Mouse (Mus musculus) CH12.LX (cell line): ENCODE results near the gene Cul4b. TPM values are rescaled to one million over a fixed set of nuclear protein-coding genes. Genes with fewer than 3 reads are reported as not detected.
"Not testable (repeated sequence)": the region's sequence is repeated elsewhere in the genome, so short reads cannot be mapped to it uniquely, and the experiment has no call there.

Experiments
- DNase-seq: peaks from one replicate; pipeline ENCODE4 v3.0.0-alpha.2; 2013; ENCODE audit errors: extremely low read depth
- H3K27ac ChIP-seq: 2 replicates; pipeline ENCODE4 v1.5.1; 2012; ENCODE audit warnings: low read depth, mild to moderate bottlenecking, control low read depth, moderate library complexity; ENCODE audit not compliant: insufficient read depth
- H3K27me3 ChIP-seq: replicated peaks from 2 replicates; pipeline ENCODE3; 2012; ENCODE audit warnings: inconsistent platforms
- H3K36me3 ChIP-seq, 2 experiments: replicated peaks in 1 of 2; 2 replicates each; pipeline versions ENCODE3 to v1.6.1; 2012; ENCODE audit warnings: inconsistent platforms in 1 of 2, low read length in 1 of 2, mild to moderate bottlenecking in 1 of 2, mixed read lengths in 1 of 2, moderate library complexity in 1 of 2; ENCODE audit not compliant: control insufficient read depth in 1 of 2, insufficient read depth in 1 of 2
- H3K4me1 ChIP-seq, 2 experiments: 2 replicates each; pipeline ENCODE4 v1.6.1; 2012; ENCODE audit warnings: inconsistent platforms in 1 of 2, moderate library complexity in 1 of 2; ENCODE audit not compliant: insufficient read depth in 2 of 2, control insufficient read depth in 1 of 2
- H3K4me2 ChIP-seq: 2 replicates; pipeline ENCODE4 v1.6.1; 2012; ENCODE audit warnings: low read depth, mild to moderate bottlenecking, control low read depth; ENCODE audit not compliant: poor library complexity, insufficient read depth, severe bottlenecking
- H3K4me3 ChIP-seq, 3 experiments: fragments of 150-350 bp in 1 of 3; sonication (generic) in 1 of 3; replicated peaks in 1 of 3; 2 replicates each; pipeline versions ENCODE3 to v1.5.1; 2011 to 2012; ENCODE audit warnings: low read depth in 2 of 3, low read length in 2 of 3, mild to moderate bottlenecking in 2 of 3, moderate library complexity in 2 of 3, control low read depth in 1 of 3, improper control_type of control experiment in 1 of 3, inconsistent platforms in 1 of 3, mixed read lengths in 1 of 3; ENCODE audit not compliant: poor library complexity in 1 of 3
- H3K79me2 ChIP-seq: replicated peaks from 2 replicates; pipeline ENCODE4 v1.6.1; 2012; ENCODE audit warnings: mild to moderate bottlenecking, moderate library complexity; ENCODE audit not compliant: control insufficient read depth, poor library complexity, insufficient read depth, severe bottlenecking; ENCODE audit errors: extremely low read depth
- H3K9ac ChIP-seq: 2 replicates; pipeline ENCODE4 v1.6.1; 2012; ENCODE audit warnings: low read depth, mild to moderate bottlenecking, control low read depth, moderate library complexity; ENCODE audit not compliant: insufficient read depth
- H3K9me3 ChIP-seq: replicated peaks from 2 replicates; pipeline ENCODE3; 2012; ENCODE audit warnings: low read length, inconsistent platforms, mixed read lengths
- BHLHE40 ChIP-seq: IDR thresholded peaks from 2 replicates; pipeline ENCODE4 v1.6.1; 2011; ENCODE audit warnings: mild to moderate bottlenecking, low read depth, low read length, improper control_type of control experiment
- CTCF ChIP-seq, 2 experiments: IDR thresholded peaks in 1 of 2; conservative IDR thresholded peaks in 1 of 2; 2 replicates each; pipeline ENCODE4 v1.5.1; 2011 to 2012; ENCODE audit warnings: low read depth in 2 of 2, low read length in 2 of 2, improper control_type of control experiment in 1 of 2, inconsistent platforms in 1 of 2, mild to moderate bottlenecking in 1 of 2, moderate library complexity in 1 of 2
- ELF1 ChIP-seq: IDR thresholded peaks from 2 replicates; pipeline ENCODE4 v1.6.1; 2014; ENCODE audit warnings: low read depth, mild to moderate bottlenecking, inconsistent platforms, low read length, improper control_type of control experiment
- EP300 ChIP-seq: IDR thresholded peaks from 2 replicates; pipeline ENCODE4 v1.6.1; 2011; ENCODE audit warnings: low read length, improper control_type of control experiment
- ETS1 ChIP-seq: conservative IDR thresholded peaks from 2 replicates; pipeline ENCODE4 v1.6.1; 2012; ENCODE audit warnings: low read depth, mild to moderate bottlenecking, inconsistent platforms, low read length, improper control_type of control experiment, moderate library complexity
- GABPA ChIP-seq: IDR thresholded peaks from 2 replicates; pipeline ENCODE4 v1.6.1; 2012; ENCODE audit warnings: low read depth, low read length, improper control_type of control experiment, inconsistent platforms; ENCODE audit not compliant: insufficient replicate concordance
- JUN ChIP-seq: IDR thresholded peaks from 2 replicates; pipeline ENCODE4 v1.6.1; 2011; ENCODE audit warnings: low read depth, mild to moderate bottlenecking, low read length, improper control_type of control experiment, moderate library complexity; ENCODE audit not compliant: insufficient read depth
- JUND ChIP-seq: conservative IDR thresholded peaks from 2 replicates; pipeline ENCODE4 v1.6.1; 2011; ENCODE audit warnings: low read depth, low read length, improper control_type of control experiment
- MAFK ChIP-seq: IDR thresholded peaks from 2 replicates; pipeline ENCODE4 v1.6.1; 2011; ENCODE audit warnings: low read length, improper control_type of control experiment; ENCODE audit not compliant: insufficient replicate concordance
- MXI1 ChIP-seq: IDR thresholded peaks from 2 replicates; pipeline ENCODE4 v1.6.1; 2011; ENCODE audit warnings: mild to moderate bottlenecking, low read depth, low read length, improper control_type of control experiment
- MYC ChIP-seq: IDR thresholded peaks from 2 replicates; pipeline ENCODE4 v1.6.1; 2011; ENCODE audit warnings: low read depth, mild to moderate bottlenecking, improper control_type of control experiment, low read length
- PAX5 ChIP-seq: IDR thresholded peaks from 2 replicates; pipeline ENCODE4 v1.6.1; 2012; ENCODE audit warnings: low read length, inconsistent platforms, mixed read lengths
- TCF12 ChIP-seq: IDR thresholded peaks from 2 replicates; pipeline ENCODE4 v1.6.1; 2014; ENCODE audit warnings: low read depth, mild to moderate bottlenecking, inconsistent platforms, low read length, improper control_type of control experiment
- ZNF384 ChIP-seq: IDR thresholded peaks from 2 replicates; pipeline ENCODE4 v1.6.1; 2012; ENCODE audit warnings: low read depth, low read length, improper control_type of control experiment, inconsistent platforms
- dilution Hi-C: fragments of 300-500 bp; cut with MboI; formaldehyde crosslinking; loops from 2 replicates; pipeline ENCODE4 v1.14.3; 2020; ENCODE audit warnings: low sequenced_read_pairs; ENCODE audit not compliant: extremely low pct_unique_long_range_greater_than_20kb, extremely low pct_ligation_motif_present
- in situ Hi-C: fragments of 300-500 bp; cut with MboI; formaldehyde crosslinking; loops from 3 replicates; pipeline ENCODE4 v1.14.3; 2019; ENCODE audit warnings: low sequenced_read_pairs, low pct_ligation_motif_present, low pct_unique_long_range_greater_than_20kb, mixed read lengths
- polyA plus RNA-seq: library from polyadenylated mRNA; unstranded; fragments of >175 nt; gene quantifications from 2 replicates; pipeline ENCODE4 v1.2.1, GENCODE M21; 2012; ENCODE audit warnings: low read depth; ENCODE audit not compliant: insufficient read length
- total RNA-seq, 2 experiments: library from RNA; depleted of rRNA; stranded (reverse); fragments of 300-350 nt in 1 of 2; fragments of >200 nt in 1 of 2; gene quantifications; 2 replicates each; pipeline ENCODE4 v1.2.3; 2012 to 2014

Gene Cul4b
- total and polyA plus RNA-seq, 3 experiments: 17.6 to 37.6 (median 34.7) TPM

GRCm38 (mm10) chrX:38514556-38514955 lies 61.4 kb downstream of the Cul4b start (continued):
- no peak for TF ChIP-seq ZNF384
- no peak for TF ChIP-seq MAFK
- TF ChIP-seq BHLHE40: peak; percentile 40; the same call in 1 of the 2 replicates
- TF ChIP-seq GABPA: no peak
- TF ChIP-seq EP300: no peak
- TF ChIP-seq MYC: peak; percentile 47; the same call in 1 of the 2 replicates
- TF ChIP-seq PAX5: no peak
- TF ChIP-seq ETS1: no peak
- TF ChIP-seq MXI1: no peak
- no peak for TF ChIP-seq TCF12
- no peak for TF ChIP-seq JUND
- TF ChIP-seq JUN: no peak
- TF ChIP-seq ELF1: no peak

DNA sequence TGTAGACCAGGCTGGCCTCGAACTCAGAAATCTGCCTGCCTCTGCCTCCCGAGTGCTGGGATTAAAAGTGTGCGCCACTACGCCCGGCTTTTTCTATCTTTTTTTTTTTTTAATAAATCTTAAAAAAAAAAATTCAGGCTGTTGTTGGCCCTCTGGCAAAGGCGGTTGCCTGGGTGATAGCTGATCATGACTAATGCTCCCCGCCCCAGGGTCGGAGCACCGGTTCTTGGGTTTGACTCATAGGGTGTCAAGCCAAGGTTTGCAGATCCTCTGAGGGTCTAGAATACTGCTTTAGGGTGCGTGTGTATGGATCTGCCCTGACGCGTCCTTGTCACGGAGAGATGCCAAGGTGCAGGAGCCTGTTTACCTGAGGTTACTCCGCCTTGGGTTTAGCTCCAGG lies 71.2 kb downstream of the Cul4b start:
- Histone ChIP-seq H3K4me3 (no peak overlapping the region), H3K9me3 (no peaks in the 10 kb centered on the region), H3K4me1 (no peaks in the 10 kb centered on the region), H3K4me2 (no peak overlapping the region), H3K27me3 (no peaks in the 10 kb centered on the region), H3K36me3 (no peaks in the 10 kb centered on the region), H3K27ac (no peak overlapping the region), H3K9ac (no peak overlapping the region), H3K79me2 (no peaks in the 10 kb centered on the region)
- dilution Hi-C loops: no loop called here
- DNase-seq: no peak
- in situ Hi-C loops: loop anchor here (10.0 kb wide), 1 partner anchor 140 kb away; no protein-coding TSS in a partner anchor
- TF ChIP-seq MAFK (no peak), JUND (no peak)

DNA sequence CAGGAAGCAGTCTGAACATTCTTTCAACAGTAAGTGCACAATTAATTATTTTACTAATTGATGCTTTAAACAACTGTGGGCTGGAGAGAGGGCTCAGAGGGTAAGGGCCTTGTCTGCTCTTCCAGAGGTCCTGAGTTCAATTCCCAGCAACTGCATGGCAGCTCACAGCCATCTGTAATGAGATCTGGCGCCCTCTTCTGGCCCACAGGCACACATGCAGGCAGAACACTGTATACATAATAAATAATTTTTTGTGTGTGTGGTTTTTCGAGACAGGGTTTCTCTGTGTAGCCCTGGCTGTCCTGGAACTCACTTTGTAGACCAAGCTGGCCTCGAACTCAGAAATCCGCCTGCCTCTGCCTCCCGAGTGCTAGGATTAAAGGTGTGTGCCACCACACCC lies 73.8 kb downstream of the Cul4b start:
- H3K9ac ChIP-seq, H3K9me3 ChIP-seq, H3K79me2 ChIP-seq, H3K4me3 ChIP-seq, H3K4me2 ChIP-seq, H3K27ac ChIP-seq, H3K27me3 ChIP-seq, H3K36me3 ChIP-seq, dilution Hi-C loops, H3K4me1 ChIP-seq: not testable (repeated sequence)
- TF ChIP-seq CTCF (conservative IDR thresholded peaks at IDR 0.05 in 1 of 2, IDR thresholded peaks at IDR 0.05 in 1 of 2; ENCODE audit: low read depth in 2 of 2, low read length in 2 of 2): peak in 1 of 2 experiments; percentile 21; a peak in 2 of 4 replicates
- in situ Hi-C loops: loop anchor here (10.0 kb wide), 1 partner anchor 143 kb away; no protein-coding TSS in a partner anchor
- DNase-seq: peak; percentile 6

- H3K9me3 ChIP-seq, H3K27ac ChIP-seq, dilution Hi-C loops, DNase-seq, H3K79me2 ChIP-seq, H3K4me3 ChIP-seq, in situ Hi-C loops, H3K4me2 ChIP-seq, H3K36me3 ChIP-seq, H3K27me3 ChIP-seq, H3K9ac ChIP-seq, H3K4me1 ChIP-seq: not testable (repeated sequence)
Observed at GRCm38 (mm10) chrX:38485464-38485863, 90.5 kb downstream of the Cul4b start.
